Mouse (Mus musculus): ENCODE measurements at regions not wholly inside any gene's neighbourhood (a gene's known extent, or its start where the extent isn't known, plus 50 kb on each side); places are given as distances from the start of the nearest gene placed in this dataset.

GRCm38 (mm10) chr7:113010150-113010549 lies 56.4 kb downstream of the Rassf10 start:
- H3K4me3 ChIP-seq (ENCODE audit: insufficient read depth, low read length) = no peak overlapping the region
- TF ChIP-seq POLR2A (IDR thresholded peaks at IDR 0.05; ENCODE audit: low read depth, low read length) (no peak), CTCF (IDR thresholded peaks at IDR 0.05; ENCODE audit: borderline replicate concordance, insufficient read depth, low read length) (no peak)
- no peak overlapping the region for H3K27ac ChIP-seq (ENCODE audit: insufficient read depth, low read length)
- H3K4me1 ChIP-seq (ENCODE audit: control insufficient read depth, insufficient read depth, low read length) = no peaks in the 10 kb centered on the region

- Histone ChIP-seq H3K4me3 (ENCODE audit: insufficient read depth, low read length) (no peak overlapping the region), H3K27ac (ENCODE audit: insufficient read depth, low read length) (no peak overlapping the region), H3K4me1 (ENCODE audit: control insufficient read depth, insufficient read depth, low read length) (no peaks in the 10 kb centered on the region)
- TF ChIP-seq POLR2A (IDR thresholded peaks at IDR 0.05; ENCODE audit: low read depth, low read length) (no peak), CTCF (IDR thresholded peaks at IDR 0.05; ENCODE audit: borderline replicate concordance, insufficient read depth, low read length) (no peak)
Observed at GRCm38 (mm10) chr7:113017092-113017755, 63.5 kb downstream of the Rassf10 start.

GRCm38 (mm10) chr7:113021412-113021811 lies 67.7 kb downstream of the Rassf10 start:
- H3K27ac ChIP-seq (ENCODE audit: insufficient read depth, low read length) = no peak overlapping the region
- H3K4me1 ChIP-seq (ENCODE audit: control insufficient read depth, insufficient read depth, low read length) = no peaks in the 10 kb centered on the region
- H3K4me3 ChIP-seq (ENCODE audit: insufficient read depth, low read length) = no peak overlapping the region
- TF ChIP-seq POLR2A (IDR thresholded peaks at IDR 0.05; ENCODE audit: low read depth, low read length) (no peak), CTCF (IDR thresholded peaks at IDR 0.05; ENCODE audit: borderline replicate concordance, insufficient read depth, low read length) (no peak)

GRCm38 (mm10) chr7:113022516-113022915 lies 68.8 kb downstream of the Rassf10 start:
- TF ChIP-seq POLR2A (IDR thresholded peaks at IDR 0.05; ENCODE audit: low read depth, low read length) = no peak
- no peak for TF ChIP-seq CTCF (IDR thresholded peaks at IDR 0.05; ENCODE audit: borderline replicate concordance, insufficient read depth, low read length)
- no peak overlapping the region for H3K27ac ChIP-seq (ENCODE audit: insufficient read depth, low read length)
- H3K4me1 ChIP-seq (ENCODE audit: control insufficient read depth, insufficient read depth, low read length) = no peaks in the 10 kb centered on the region
- no peak overlapping the region for H3K4me3 ChIP-seq (ENCODE audit: insufficient read depth, low read length)

DNA sequence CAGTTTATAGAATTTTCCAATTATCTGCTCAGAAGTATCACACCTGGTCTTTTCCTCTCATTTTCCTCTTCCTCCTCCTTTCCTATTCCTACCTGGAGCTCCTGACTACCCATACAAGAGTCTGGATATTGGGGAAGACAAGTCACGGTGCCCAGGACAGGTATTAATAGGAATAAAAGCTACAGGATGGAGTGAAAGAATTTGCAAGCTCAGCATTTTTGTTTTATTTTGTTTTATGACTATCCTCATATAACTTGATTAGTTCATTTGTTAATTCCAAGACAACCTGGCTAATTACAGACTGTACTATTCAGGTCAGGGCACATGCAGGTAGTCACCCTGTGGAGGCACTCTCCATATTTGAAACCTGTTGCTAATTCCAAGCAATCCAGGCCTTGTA lies 72.0 kb downstream of the Rassf10 start:
- H3K27ac ChIP-seq (ENCODE audit: insufficient read depth, low read length) = no peak overlapping the region
- TF ChIP-seq POLR2A (IDR thresholded peaks at IDR 0.05; ENCODE audit: low read depth, low read length) (no peak), CTCF (IDR thresholded peaks at IDR 0.05; ENCODE audit: borderline replicate concordance, insufficient read depth, low read length) (no peak)
- no peak overlapping the region for H3K4me3 ChIP-seq (ENCODE audit: insufficient read depth, low read length)

DNA sequence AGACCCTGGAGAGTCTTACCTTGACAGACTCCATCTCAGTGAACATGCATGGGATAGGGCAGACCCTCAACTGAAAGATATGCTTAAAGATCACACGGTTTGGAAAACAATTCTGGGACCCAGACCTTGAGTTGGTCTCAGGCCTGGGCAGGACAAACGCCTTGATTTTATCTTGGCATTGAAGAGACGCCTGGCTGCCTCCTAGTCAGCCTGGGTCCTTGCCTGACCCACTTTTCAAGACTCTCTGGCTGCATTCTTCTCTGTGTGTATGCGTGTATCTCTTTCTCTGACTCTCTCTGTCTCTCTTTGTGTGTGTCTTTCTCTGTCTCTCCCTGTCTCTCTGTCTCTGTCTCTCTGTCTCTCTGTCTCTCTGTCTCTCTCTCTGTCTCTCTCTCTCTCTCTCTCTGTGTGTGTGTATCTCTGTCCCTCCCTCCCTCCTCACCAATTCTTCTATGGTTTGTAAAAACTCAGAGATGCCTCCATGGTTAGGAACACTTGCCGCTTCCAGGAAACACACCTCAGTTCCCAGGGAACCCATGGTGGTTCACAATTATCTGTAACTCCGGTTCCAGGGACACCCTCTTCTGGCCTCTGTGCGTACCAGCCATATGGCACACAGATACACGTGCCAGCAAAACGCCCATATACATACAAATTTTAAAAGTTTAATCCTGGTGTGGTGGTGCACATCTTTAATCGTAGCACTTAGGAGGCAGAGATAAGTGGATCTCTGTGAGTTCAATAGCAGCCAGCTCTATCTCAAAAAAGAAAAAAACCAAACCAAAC lies 72.7 kb downstream of the Rassf10 start:
- H3K4me3 ChIP-seq (ENCODE audit: insufficient read depth, low read length) = no peak overlapping the region
- no peak overlapping the region for H3K27ac ChIP-seq (ENCODE audit: insufficient read depth, low read length)
- no peaks in the 10 kb centered on the region for H3K4me1 ChIP-seq (ENCODE audit: control insufficient read depth, insufficient read depth, low read length)
- TF ChIP-seq POLR2A (IDR thresholded peaks at IDR 0.05; ENCODE audit: low read depth, low read length) = no peak
- TF ChIP-seq CTCF (IDR thresholded peaks at IDR 0.05; ENCODE audit: borderline replicate concordance, insufficient read depth, low read length) = no peak

More for the DNA sequence above, 72.0 kb downstream of the Rassf10 start:
- no peaks in the 10 kb centered on the region for H3K4me1 ChIP-seq (ENCODE audit: control insufficient read depth, insufficient read depth, low read length)

DNA sequence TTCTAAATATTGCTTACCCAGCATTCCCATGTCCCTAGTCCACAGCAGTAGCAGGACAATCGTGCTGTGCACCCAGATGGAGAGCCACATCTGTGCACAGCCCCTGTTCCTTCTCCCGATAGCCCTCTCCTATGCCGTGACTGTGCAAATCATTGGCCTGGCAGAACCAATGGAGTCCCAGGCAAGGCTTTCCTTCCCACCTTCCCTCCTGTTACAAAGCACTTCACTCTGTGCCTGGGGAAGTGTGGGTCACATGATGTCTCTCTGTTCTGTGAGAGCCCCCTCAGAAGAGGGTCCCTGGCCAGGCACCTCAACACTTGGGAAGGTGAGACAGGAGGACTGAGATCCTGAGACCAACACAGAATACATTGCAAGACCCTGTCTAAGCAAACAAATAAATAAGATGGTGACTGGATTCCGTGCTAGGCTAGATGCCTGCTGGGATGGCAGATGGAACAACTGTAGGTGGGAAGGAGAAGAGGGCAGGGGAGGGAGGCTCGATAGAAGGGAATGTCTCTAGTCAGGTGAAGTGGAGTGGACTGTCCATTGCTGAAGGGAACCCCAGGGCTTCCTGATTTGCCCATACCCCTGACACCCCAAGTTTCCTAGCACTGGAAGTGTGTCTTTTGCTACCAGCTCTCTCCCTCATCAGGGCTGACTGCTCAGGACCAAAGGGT lies 73.5 kb downstream of the Rassf10 start:
- Histone ChIP-seq H3K4me1 (ENCODE audit: control insufficient read depth, insufficient read depth, low read length) (no peaks in the 10 kb centered on the region), H3K4me3 (ENCODE audit: insufficient read depth, low read length) (no peak overlapping the region)
- TF ChIP-seq POLR2A (IDR thresholded peaks at IDR 0.05; ENCODE audit: low read depth, low read length) (no peak), CTCF (IDR thresholded peaks at IDR 0.05; ENCODE audit: borderline replicate concordance, insufficient read depth, low read length) (no peak)

DNA sequence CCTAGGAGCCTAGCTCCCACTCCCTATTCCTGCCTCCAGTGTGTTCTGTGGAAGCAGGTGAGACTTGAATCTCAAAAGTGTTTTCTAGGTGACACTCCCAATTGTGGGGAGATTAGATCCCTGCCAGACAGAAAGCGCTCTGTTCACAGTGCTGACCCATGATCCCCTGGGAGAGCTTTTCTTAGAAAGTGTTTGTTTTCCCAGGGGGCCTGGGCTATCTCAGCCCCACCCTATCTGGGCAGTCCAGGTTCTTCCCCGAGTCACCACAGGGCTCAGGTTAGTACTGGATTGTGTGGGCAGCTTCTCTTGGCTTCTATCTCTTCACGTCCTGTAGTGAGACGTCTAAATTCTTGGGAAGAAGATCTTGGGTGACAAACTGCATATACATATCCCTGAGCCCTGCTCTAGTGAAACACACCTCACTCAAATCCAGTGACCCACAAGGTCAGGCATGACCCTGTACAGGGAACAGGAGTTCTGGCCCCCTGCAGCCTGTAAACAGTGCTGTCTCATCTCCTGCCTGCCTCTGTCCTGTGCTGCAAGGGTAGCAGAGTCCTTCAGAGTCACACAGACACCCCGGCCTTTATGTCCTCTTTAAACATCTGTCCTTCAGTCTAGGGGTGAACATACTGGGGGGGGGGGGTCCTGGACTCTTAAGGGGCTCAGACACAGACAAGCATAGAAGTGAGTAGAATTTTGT lies 76.4 kb downstream of the Rassf10 start:
- H3K4me3 ChIP-seq (ENCODE audit: insufficient read depth, low read length) = no peak overlapping the region
- no peak overlapping the region for H3K27ac ChIP-seq (ENCODE audit: insufficient read depth, low read length)
- no peaks in the 10 kb centered on the region for H3K4me1 ChIP-seq (ENCODE audit: control insufficient read depth, insufficient read depth, low read length)
- no peak for TF ChIP-seq POLR2A (IDR thresholded peaks at IDR 0.05; ENCODE audit: low read depth, low read length)
- TF ChIP-seq CTCF (IDR thresholded peaks at IDR 0.05; ENCODE audit: borderline replicate concordance, insufficient read depth, low read length) = no peak

More for the DNA sequence above, 73.5 kb downstream of the Rassf10 start:
- H3K27ac ChIP-seq (ENCODE audit: insufficient read depth, low read length) = no peak overlapping the region

GRCm38 (mm10) chr7:113035751-113036150 lies 82.0 kb downstream of the Rassf10 start:
- Histone ChIP-seq H3K27ac (ENCODE audit: insufficient read depth, low read length) (no peak overlapping the region), H3K4me3 (ENCODE audit: insufficient read depth, low read length) (no peak overlapping the region), H3K4me1 (ENCODE audit: control insufficient read depth, insufficient read depth, low read length) (no peaks in the 10 kb centered on the region)
- TF ChIP-seq CTCF (IDR thresholded peaks at IDR 0.05; ENCODE audit: borderline replicate concordance, insufficient read depth, low read length) (no peak), POLR2A (IDR thresholded peaks at IDR 0.05; ENCODE audit: low read depth, low read length) (no peak)
